Mouse (Mus musculus): Measurements from ENCODE around the gene Stac2. TPM values are rescaled to one million over a fixed set of nuclear protein-coding genes. Genes with fewer than 3 reads are reported as not detected.

The Stac2 gene
- polyA plus RNA-seq, 1 experiment from 2014 or later, result 5.2 TPM

DNA sequence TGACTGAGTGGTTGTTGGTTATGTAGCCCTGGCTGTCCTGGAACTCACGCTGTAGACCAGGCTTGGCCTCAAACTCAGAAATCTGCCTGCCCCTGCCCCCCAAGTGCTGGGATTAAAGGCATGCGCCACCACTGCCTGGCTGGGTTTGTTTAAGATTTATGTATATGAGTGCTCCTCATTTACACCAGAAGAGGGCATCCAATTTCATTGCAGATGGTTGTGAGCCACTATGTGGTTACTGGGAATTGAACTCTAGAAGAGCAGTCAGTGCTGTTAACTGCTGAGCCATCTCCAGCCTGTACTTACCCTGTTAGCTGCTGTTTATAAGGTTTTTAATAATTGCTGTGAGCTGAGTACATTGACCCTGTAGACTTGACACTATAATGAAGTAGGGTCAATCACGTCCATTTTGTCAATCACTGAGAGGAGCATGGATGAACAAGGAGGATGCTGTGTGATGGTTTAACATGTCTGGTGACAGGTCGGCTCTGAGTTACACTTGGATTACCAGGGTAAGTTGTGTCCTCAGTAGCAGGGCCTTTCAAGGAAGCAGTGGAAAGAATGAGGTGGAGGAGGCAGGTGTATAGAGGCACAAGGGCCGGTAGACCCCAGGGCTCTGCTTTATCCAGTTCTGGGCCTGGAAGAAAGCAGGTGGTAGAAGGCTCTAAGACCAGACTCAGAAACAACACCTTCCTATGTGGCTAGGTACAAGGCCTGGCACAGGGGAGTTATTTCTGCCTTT, 22.4 kb downstream of the Stac2 start:
- no peak overlapping the region for H3K27ac ChIP-seq
- H3K9ac ChIP-seq, result no peak overlapping the region
- no peaks in the 10 kb centered on the region for H3K27me3 ChIP-seq
- H3K4me3 ChIP-seq, result no peak overlapping the region
- H3K9me3 ChIP-seq, result no peaks in the 10 kb centered on the region
- peaks cover 31% of the 10 kb centered on the region for H3K4me1 ChIP-seq (replicated peaks)
- peaks cover 33% of the 10 kb centered on the region for H3K36me3 ChIP-seq
- 59% methylated on average over 5 of the region's 5 CpGs for WGBS
- ATAC-seq (ENCODE audit: low FRiP score), result no peak
- H3K4me2 ChIP-seq, result no peak overlapping the region

DNA sequence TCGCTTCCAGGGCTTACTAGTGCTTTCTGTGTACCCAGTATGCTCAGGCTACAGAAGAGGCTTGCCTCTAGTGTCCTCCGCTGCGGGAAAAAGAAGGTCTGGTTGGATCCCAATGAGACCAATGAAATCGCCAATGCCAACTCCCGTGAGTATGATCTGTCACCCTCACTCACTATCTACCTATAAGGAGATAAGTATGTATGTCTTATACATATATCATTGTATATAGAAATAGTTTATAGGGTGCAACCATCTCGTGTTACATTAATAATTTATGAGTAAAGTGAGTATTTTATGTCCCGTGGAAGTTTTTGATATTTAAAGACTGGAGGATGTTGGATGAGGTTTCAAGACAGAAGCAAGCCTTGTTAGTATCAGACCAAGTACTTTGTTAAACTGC, 25.5 kb downstream of the Stac2 start:
- WGBS, result 25% methylated on average over 7 of the region's 7 CpGs
- ATAC-seq (ENCODE audit: low FRiP score), result no peak
- Histone ChIP-seq H3K4me3 (peak overlapping the region; percentile 99), H3K27me3 (no peaks in the 10 kb centered on the region), H3K27ac (no peak overlapping the region), H3K4me2 (peak overlapping the region; percentile 97), H3K36me3 (peaks cover 33% of the 10 kb centered on the region), H3K4me1 (replicated peaks) (peaks cover 32% of the 10 kb centered on the region), H3K9me3 (no peaks in the 10 kb centered on the region), H3K9ac (peak overlapping the region; percentile 100)

DNA sequence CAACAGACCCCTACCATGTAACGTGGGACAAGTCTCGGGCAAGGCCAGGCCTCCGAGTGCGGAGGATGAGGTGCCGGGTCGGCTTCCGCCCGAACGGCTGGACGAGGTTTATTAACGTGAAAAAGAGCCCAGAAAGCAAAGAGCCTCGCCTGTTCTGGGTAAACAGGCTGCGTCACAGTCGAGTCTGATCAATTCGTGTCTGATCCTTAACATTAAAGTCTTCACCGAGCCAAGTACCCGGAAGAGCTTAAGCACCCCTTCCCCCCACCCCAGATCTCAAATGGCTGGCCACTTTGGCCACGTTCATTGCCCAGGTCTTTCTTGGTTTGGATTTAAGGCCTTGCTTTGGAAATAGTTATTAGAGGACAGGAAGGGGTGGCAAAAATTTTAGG, 26.0 kb downstream of the Stac2 start:
- peak overlapping the region; percentile 100 for H3K9ac ChIP-seq
- H3K36me3 ChIP-seq, result peaks cover 33% of the 10 kb centered on the region
- no peaks in the 10 kb centered on the region for H3K27me3 ChIP-seq
- no peak for ATAC-seq (ENCODE audit: low FRiP score)
- peak overlapping the region; percentile 95 for H3K27ac ChIP-seq
- H3K4me1 ChIP-seq (replicated peaks), result peaks cover 32% of the 10 kb centered on the region
- peak overlapping the region; percentile 97 for H3K4me2 ChIP-seq
- under 1% methylated on average over 18 of the region's 18 CpGs for WGBS
- no peaks in the 10 kb centered on the region for H3K9me3 ChIP-seq
- peak overlapping the region; percentile 99 for H3K4me3 ChIP-seq

DNA sequence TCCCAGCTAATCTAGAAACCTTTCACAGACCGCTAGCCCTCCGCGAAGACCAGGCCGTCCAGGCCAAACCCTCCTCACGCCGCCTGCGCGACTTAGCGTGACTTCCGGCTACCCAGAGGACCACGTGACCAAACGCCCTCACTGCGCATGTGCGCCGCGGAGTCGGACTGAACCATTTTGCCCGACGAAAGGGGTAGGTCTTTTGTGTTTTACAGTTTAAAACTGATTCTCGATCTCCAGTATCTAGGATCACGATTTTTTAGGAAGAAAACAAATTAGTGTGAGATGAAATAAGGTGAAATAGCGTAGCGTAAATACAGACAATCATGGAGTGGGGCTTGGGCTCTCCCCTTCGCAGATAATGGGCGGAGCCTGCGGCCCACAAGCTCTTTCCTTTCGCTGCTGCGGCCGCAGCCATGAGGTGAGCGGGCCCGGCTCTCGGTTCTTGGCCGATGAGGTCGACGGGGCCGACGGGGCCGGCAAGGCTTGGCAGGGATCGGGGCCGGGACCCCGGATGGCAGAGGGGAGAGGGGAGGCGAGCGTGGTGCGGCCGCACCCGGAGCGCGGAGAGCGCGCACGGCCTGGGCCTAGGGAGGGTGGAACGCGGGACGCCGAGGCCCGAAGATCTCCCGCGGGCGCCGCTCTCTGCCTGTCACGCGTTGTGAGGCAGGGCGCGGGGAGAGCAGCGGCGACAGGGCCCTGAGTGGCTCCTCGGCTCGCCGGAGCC, 26.5 kb downstream of the Stac2 start, which contains the start of gene Rpl19:
TSS of gene Rpl19 (plus strand) at position 141 of the 727 bp plus-strand sequence.
- no peaks in the 10 kb centered on the region for H3K9me3 ChIP-seq
- peak within 1 kb of the TSS; percentile 95 for H3K27ac ChIP-seq
- peaks cover 33% of the 10 kb centered on the region for H3K36me3 ChIP-seq
- H3K4me2 ChIP-seq, result peak within 1 kb of the TSS; percentile 97
- peaks cover 29% of the 10 kb centered on the region for H3K4me1 ChIP-seq (replicated peaks)
- ATAC-seq (ENCODE audit: low FRiP score), result peak; percentile 65
- no peaks in the 10 kb centered on the region for H3K27me3 ChIP-seq
- peak within 1 kb of the TSS; percentile 100 for H3K9ac ChIP-seq
- peak within 1 kb of the TSS; percentile 99 for H3K4me3 ChIP-seq
- 1% methylated on average over 65 of the region's 69 CpGs for WGBS

DNA sequence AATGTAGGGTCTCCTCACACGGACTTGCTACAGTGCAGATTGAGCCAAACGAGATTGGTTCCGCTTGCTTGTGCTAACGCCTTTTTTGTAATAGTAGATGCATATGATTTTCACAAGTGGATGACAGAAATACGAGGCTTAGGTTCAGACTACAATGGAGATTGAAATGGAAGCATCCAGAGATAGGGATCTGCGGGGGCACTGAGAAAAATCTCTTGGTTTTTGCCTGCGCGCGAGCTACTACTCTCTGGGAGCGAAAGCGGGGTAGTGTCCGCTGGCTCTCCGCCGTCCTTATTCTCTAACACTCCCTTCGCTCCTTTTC, 27.1 kb downstream of the Stac2 start:
- no peaks in the 10 kb centered on the region for H3K27me3 ChIP-seq
- peak overlapping the region; percentile 100 for H3K9ac ChIP-seq
- WGBS, result 5% methylated on average over 15 of the region's 15 CpGs
- H3K4me1 ChIP-seq (replicated peaks), result peaks cover 33% of the 10 kb centered on the region
- H3K4me2 ChIP-seq, result peak overlapping the region; percentile 97
- no peak for ATAC-seq (ENCODE audit: low FRiP score)
- peak overlapping the region; percentile 99 for H3K4me3 ChIP-seq
- peak overlapping the region; percentile 95 for H3K27ac ChIP-seq
- peaks cover 31% of the 10 kb centered on the region for H3K36me3 ChIP-seq
- H3K9me3 ChIP-seq, result no peaks in the 10 kb centered on the region

DNA sequence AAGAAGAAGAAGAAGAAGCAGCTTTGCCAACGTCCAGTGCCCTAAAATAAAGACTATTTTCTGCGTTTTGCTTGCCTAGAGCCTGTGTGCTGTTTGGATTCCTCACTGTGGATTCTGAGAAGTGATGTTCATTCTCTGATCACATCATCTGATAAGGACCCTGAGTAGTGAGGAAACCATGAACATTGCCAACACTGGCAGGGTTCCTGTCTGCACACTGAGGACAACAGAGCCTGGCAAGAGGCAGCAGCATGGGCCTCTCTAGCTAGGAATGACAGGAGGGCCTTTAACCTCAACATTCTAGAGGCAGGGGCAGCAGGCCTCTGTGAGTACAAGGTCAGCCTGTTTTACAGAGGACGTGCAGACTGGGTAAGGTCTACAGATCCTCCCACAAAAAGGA, 28.7 kb downstream of the Stac2 start:
- Histone ChIP-seq H3K4me2 (no peak overlapping the region), H3K27ac (no peak overlapping the region), H3K27me3 (no peaks in the 10 kb centered on the region), H3K4me1 (replicated peaks) (peaks cover 50% of the 10 kb centered on the region), H3K9ac (no peak overlapping the region), H3K36me3 (peaks cover 14% of the 10 kb centered on the region), H3K4me3 (no peak overlapping the region), H3K9me3 (no peaks in the 10 kb centered on the region)
- 91% methylated on average over 3 of the region's 3 CpGs for WGBS
- no peak for ATAC-seq (ENCODE audit: low FRiP score)

DNA sequence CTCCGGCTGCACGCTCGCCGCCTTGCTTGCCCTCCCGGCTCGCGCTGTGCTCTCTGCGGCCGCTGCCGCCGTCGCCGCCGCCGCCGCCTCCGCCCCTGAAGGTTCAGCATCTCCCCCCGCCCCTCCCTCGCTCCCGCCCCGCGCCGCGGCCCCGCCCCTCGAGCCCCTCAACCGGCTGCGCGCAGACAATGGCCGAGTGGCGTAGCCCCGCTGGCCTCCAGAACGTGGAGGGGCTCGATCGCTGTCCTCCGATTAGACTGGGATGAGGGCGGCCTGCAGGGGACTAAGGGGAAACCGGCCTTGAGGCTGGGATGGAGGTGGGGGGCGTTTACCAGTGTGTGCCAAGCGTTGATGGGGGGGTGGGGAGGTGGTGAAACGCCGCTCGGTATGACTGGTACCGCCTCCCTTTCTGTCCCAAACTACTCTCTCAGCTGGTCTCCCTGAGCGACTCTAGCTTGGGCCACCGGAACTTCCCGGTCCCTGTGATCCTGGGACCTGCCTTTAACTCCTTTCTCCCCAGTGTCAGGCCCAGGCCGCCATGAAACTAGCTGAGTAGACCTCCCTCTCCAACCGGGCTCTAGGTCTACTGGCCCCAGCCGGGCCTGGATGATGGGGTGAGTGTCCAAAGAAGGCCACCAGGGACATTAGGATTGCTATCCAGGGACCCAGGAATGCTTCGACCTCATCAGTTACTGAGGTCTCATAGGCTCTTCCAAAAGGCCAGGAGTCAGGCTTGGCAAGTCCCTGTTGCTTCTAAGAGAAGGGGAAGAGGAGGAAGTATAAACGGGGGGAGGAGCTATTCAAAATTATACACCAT, 30.5 kb downstream of the Stac2 start, which contains the start of gene Cacnb1:
TSS of gene Cacnb1 (minus strand) at position 480 of the 817 bp plus-strand sequence.
- H3K27ac ChIP-seq, result peak within 1 kb of the TSS; percentile 98
- H3K9ac ChIP-seq, result peak within 1 kb of the TSS; percentile 98
- peak within 1 kb of the TSS; percentile 85 for H3K4me2 ChIP-seq
- WGBS, result under 1% methylated on average over 39 of the region's 52 CpGs
- no peaks in the 10 kb centered on the region for H3K9me3 ChIP-seq
- H3K27me3 ChIP-seq, result no peaks in the 10 kb centered on the region
- peak within 1 kb of the TSS; percentile 94 for H3K4me3 ChIP-seq
- peak; percentile 58 for ATAC-seq (ENCODE audit: low FRiP score)
- H3K4me1 ChIP-seq (replicated peaks), result peaks cover 61% of the 10 kb centered on the region
- H3K36me3 ChIP-seq, result peaks cover 13% of the 10 kb centered on the region

DNA sequence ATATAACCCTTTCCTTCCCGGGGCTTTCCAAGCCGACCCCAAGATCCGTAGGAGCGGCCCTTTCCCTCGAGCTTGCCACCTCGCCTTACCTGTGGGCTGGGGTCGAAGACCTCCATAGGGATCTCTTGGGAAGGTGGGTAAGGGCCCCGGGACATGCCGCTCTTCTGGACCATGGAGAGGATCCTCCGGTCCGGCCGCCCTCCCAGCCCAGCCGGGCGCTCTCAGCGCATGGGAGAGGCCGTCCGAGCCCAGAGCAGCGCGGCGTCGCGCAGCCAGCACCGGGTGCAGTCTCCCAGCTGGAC, 31.1 kb downstream of the Stac2 start:
- WGBS, result 0% methylated on average over 22 of the region's 23 CpGs
- Histone ChIP-seq H3K9ac (peak overlapping the region; percentile 98), H3K4me3 (peak overlapping the region; percentile 94), H3K9me3 (no peaks in the 10 kb centered on the region), H3K27me3 (no peaks in the 10 kb centered on the region), H3K4me2 (peak overlapping the region; percentile 85), H3K4me1 (replicated peaks) (peaks cover 58% of the 10 kb centered on the region), H3K27ac (peak overlapping the region; percentile 98), H3K36me3 (peaks cover 18% of the 10 kb centered on the region)
- ATAC-seq (ENCODE audit: low FRiP score), result no peak; the same call in 1 of the 2 replicates

DNA sequence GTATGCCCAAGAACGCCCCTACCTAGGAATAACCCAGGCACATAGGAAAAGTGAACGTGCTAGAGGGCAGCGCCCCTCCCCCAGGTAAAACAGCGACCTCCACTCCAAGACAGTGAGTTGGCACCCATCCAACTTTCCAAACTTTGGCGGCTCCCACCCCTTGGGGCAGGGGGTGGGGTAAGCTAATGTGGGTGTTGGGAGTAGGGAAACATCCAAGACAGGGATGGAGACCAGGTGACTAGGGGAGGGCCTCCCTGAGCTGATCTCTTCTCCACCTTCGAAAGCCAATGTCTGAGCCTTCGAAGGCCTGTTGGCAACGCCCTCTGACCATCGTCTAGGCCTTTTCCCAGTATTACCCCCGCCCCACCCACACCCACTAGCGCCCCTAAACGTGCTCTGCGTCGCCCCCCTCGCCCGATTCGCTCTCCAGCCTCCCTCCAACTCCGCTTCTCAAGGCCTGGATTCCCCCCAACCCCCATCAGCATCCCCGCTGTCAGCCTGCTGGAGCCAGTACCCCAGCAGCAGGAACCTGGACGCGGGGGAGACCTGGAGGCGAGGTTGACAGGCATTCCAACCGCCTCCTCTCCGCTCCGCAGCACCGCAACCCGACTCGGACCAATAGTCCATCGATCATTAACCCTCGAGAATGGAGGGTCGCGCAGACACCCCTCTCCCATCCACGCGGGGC, 31.6 kb downstream of the Stac2 start:
- Histone ChIP-seq H3K36me3 (peaks cover 23% of the 10 kb centered on the region), H3K4me2 (peak overlapping the region; percentile 85), H3K9ac (peak overlapping the region; percentile 98), H3K4me1 (replicated peaks) (peaks cover 58% of the 10 kb centered on the region), H3K4me3 (peak overlapping the region; percentile 94), H3K27ac (peak overlapping the region; percentile 98), H3K9me3 (no peaks in the 10 kb centered on the region), H3K27me3 (no peaks in the 10 kb centered on the region)
- WGBS, result 5% methylated on average over 30 of the region's 34 CpGs
- peak; percentile 22 for ATAC-seq (ENCODE audit: low FRiP score)

DNA sequence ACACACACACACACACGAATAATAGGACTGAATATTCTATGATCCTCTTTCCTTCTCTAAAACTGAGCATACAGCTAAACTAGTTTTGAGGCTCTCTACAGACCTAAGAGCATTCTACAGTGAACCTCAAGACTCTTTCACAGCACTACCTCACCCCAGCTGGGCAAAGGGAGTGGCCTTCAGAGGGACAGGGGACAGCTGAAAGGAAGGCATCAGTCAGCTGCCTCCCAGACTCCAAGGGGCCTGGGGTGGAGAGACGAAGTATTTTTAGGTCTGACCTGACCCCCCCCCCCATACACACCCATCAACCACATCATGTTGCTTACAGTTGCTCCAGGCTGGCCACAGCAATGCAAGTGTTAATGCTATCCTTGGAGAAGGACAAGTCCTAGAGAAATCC, 32.1 kb downstream of the Stac2 start:
- peaks cover 29% of the 10 kb centered on the region for H3K36me3 ChIP-seq
- peak overlapping the region; percentile 98 for H3K27ac ChIP-seq
- H3K4me1 ChIP-seq (replicated peaks), result peaks cover 57% of the 10 kb centered on the region
- no peak for ATAC-seq (ENCODE audit: low FRiP score)
- H3K9ac ChIP-seq, result peak overlapping the region; percentile 98
- H3K27me3 ChIP-seq, result no peaks in the 10 kb centered on the region
- H3K4me3 ChIP-seq, result peak overlapping the region; percentile 94
- WGBS, result 37% methylated on average over 2 of the region's 2 CpGs
- peak overlapping the region; percentile 85 for H3K4me2 ChIP-seq
- no peaks in the 10 kb centered on the region for H3K9me3 ChIP-seq

DNA sequence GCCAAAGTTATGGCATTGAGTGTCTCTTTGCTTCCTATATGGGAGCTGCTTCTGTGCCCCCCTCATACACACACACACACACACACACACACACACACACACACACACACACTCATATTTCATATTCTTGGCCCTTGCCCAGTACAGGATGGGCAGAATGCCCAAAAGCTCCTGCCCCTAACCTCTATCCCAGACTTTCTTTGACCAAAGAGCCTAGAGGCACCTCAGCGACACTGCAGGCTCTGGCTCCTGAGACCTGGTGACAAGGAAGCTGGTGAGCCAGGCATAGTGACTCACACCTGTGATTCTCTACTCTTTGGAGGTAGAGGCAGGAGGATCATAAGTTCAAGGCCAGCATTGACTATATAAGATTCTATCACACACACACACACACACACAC, 32.6 kb downstream of the Stac2 start:
- 67% methylated on average over 1 of the region's 1 CpGs for WGBS
- Histone ChIP-seq H3K27ac (peak overlapping the region; percentile 98), H3K4me3 (peak overlapping the region; percentile 94), H3K27me3 (no peaks in the 10 kb centered on the region), H3K9me3 (no peaks in the 10 kb centered on the region), H3K4me1 (replicated peaks) (peaks cover 52% of the 10 kb centered on the region), H3K4me2 (peak overlapping the region; percentile 85), H3K9ac (peak overlapping the region; percentile 98), H3K36me3 (peaks cover 33% of the 10 kb centered on the region)
- no peak for ATAC-seq (ENCODE audit: low FRiP score)

Measured in hindbrain, embryonic 13.5 days (tissue).